Mouse (Mus musculus) CH12.LX (cell line): ENCODE measurements around the gene 4930404H24Rik. TPM values are rescaled to one million over a fixed set of nuclear protein-coding genes. Genes with fewer than 3 reads are reported as not detected.

Source experiments
- DNase-seq: peaks from one replicate; pipeline ENCODE4 v3.0.0-alpha.2; 2013; ENCODE audit errors: extremely low read depth
- H3K27ac ChIP-seq: 2 replicates; pipeline ENCODE4 v1.5.1; 2012; ENCODE audit warnings: low read depth, mild to moderate bottlenecking, control low read depth, moderate library complexity; ENCODE audit not compliant: insufficient read depth
- H3K27me3 ChIP-seq: replicated peaks from 2 replicates; pipeline ENCODE3; 2012; ENCODE audit warnings: inconsistent platforms
- H3K36me3 ChIP-seq, 2 experiments: replicated peaks in 1 of 2; 2 replicates each; pipeline versions ENCODE3 to v1.6.1; 2012; ENCODE audit warnings: inconsistent platforms in 1 of 2, low read length in 1 of 2, mild to moderate bottlenecking in 1 of 2, mixed read lengths in 1 of 2, moderate library complexity in 1 of 2; ENCODE audit not compliant: control insufficient read depth in 1 of 2, insufficient read depth in 1 of 2
- H3K4me1 ChIP-seq, 2 experiments: 2 replicates each; pipeline ENCODE4 v1.6.1; 2012; ENCODE audit warnings: inconsistent platforms in 1 of 2, moderate library complexity in 1 of 2; ENCODE audit not compliant: insufficient read depth in 2 of 2, control insufficient read depth in 1 of 2
- H3K4me2 ChIP-seq: 2 replicates; pipeline ENCODE4 v1.6.1; 2012; ENCODE audit warnings: low read depth, mild to moderate bottlenecking, control low read depth; ENCODE audit not compliant: poor library complexity, insufficient read depth, severe bottlenecking
- H3K4me3 ChIP-seq, 3 experiments: fragments of 150-350 bp in 1 of 3; sonication (generic) in 1 of 3; replicated peaks in 1 of 3; 2 replicates each; pipeline versions ENCODE3 to v1.5.1; 2011 to 2012; ENCODE audit warnings: low read depth in 2 of 3, low read length in 2 of 3, mild to moderate bottlenecking in 2 of 3, moderate library complexity in 2 of 3, control low read depth in 1 of 3, improper control_type of control experiment in 1 of 3, inconsistent platforms in 1 of 3, mixed read lengths in 1 of 3; ENCODE audit not compliant: poor library complexity in 1 of 3
- H3K79me2 ChIP-seq: replicated peaks from 2 replicates; pipeline ENCODE4 v1.6.1; 2012; ENCODE audit warnings: mild to moderate bottlenecking, moderate library complexity; ENCODE audit not compliant: control insufficient read depth, poor library complexity, insufficient read depth, severe bottlenecking; ENCODE audit errors: extremely low read depth
- H3K9ac ChIP-seq: 2 replicates; pipeline ENCODE4 v1.6.1; 2012; ENCODE audit warnings: low read depth, mild to moderate bottlenecking, control low read depth, moderate library complexity; ENCODE audit not compliant: insufficient read depth
- H3K9me3 ChIP-seq: replicated peaks from 2 replicates; pipeline ENCODE3; 2012; ENCODE audit warnings: low read length, inconsistent platforms, mixed read lengths
- CHD1 ChIP-seq: IDR thresholded peaks from 2 replicates; pipeline ENCODE4 v1.6.1; 2012; ENCODE audit warnings: low read depth, low read length, improper control_type of control experiment, inconsistent platforms
- ELF1 ChIP-seq: IDR thresholded peaks from 2 replicates; pipeline ENCODE4 v1.6.1; 2014; ENCODE audit warnings: low read depth, mild to moderate bottlenecking, inconsistent platforms, low read length, improper control_type of control experiment
- EP300 ChIP-seq: IDR thresholded peaks from 2 replicates; pipeline ENCODE4 v1.6.1; 2011; ENCODE audit warnings: low read length, improper control_type of control experiment
- ETS1 ChIP-seq: conservative IDR thresholded peaks from 2 replicates; pipeline ENCODE4 v1.6.1; 2012; ENCODE audit warnings: low read depth, mild to moderate bottlenecking, inconsistent platforms, low read length, improper control_type of control experiment, moderate library complexity
- GABPA ChIP-seq: IDR thresholded peaks from 2 replicates; pipeline ENCODE4 v1.6.1; 2012; ENCODE audit warnings: low read depth, low read length, improper control_type of control experiment, inconsistent platforms; ENCODE audit not compliant: insufficient replicate concordance
- HCFC1 ChIP-seq: IDR thresholded peaks from 2 replicates; pipeline ENCODE4 v1.6.1; 2012; ENCODE audit warnings: low read depth, mild to moderate bottlenecking, inconsistent platforms, low read length, improper control_type of control experiment
- IRF4 ChIP-seq: IDR thresholded peaks from 2 replicates; pipeline ENCODE4 v1.6.1; 2014; ENCODE audit warnings: low read depth, mild to moderate bottlenecking, inconsistent platforms, low read length, improper control_type of control experiment
- JUND ChIP-seq: conservative IDR thresholded peaks from 2 replicates; pipeline ENCODE4 v1.6.1; 2011; ENCODE audit warnings: low read depth, low read length, improper control_type of control experiment
- MAFK ChIP-seq: IDR thresholded peaks from 2 replicates; pipeline ENCODE4 v1.6.1; 2011; ENCODE audit warnings: low read length, improper control_type of control experiment; ENCODE audit not compliant: insufficient replicate concordance
- MAX ChIP-seq: IDR thresholded peaks from 2 replicates; pipeline ENCODE4 v1.6.1; 2011; ENCODE audit warnings: low read length, improper control_type of control experiment
- NELFE ChIP-seq: IDR thresholded peaks from 2 replicates; pipeline ENCODE4 v1.6.1; 2011; ENCODE audit warnings: low read depth, low read length, improper control_type of control experiment
- NRF1 ChIP-seq: IDR thresholded peaks from 2 replicates; pipeline ENCODE4 v1.6.1; 2014; ENCODE audit warnings: low read depth, mild to moderate bottlenecking, inconsistent platforms, low read length, improper control_type of control experiment, moderate library complexity
- POLR2A ChIP-seq: IDR thresholded peaks from 2 replicates; pipeline ENCODE4 v1.6.1; 2011; ENCODE audit warnings: low read depth, mild to moderate bottlenecking, improper control_type of control experiment, low read length
- POLR2AphosphoS2 ChIP-seq: IDR thresholded peaks from 2 replicates; pipeline ENCODE4 v1.6.1; 2011; ENCODE audit warnings: low read depth, low read length, improper control_type of control experiment
- RCOR1 ChIP-seq: conservative IDR thresholded peaks from 2 replicates; pipeline ENCODE4 v1.6.1; 2012; ENCODE audit warnings: low read depth, mild to moderate bottlenecking, inconsistent platforms, low read length, improper control_type of control experiment
- SIN3A ChIP-seq: IDR thresholded peaks from 2 replicates; pipeline ENCODE4 v1.6.1; 2012; ENCODE audit warnings: low read length, improper control_type of control experiment, inconsistent platforms
- SMC3 ChIP-seq: IDR thresholded peaks from 2 replicates; pipeline ENCODE4 v1.6.1; 2011; ENCODE audit warnings: low read depth, low read length, improper control_type of control experiment
- TCF12 ChIP-seq: IDR thresholded peaks from 2 replicates; pipeline ENCODE4 v1.6.1; 2014; ENCODE audit warnings: low read depth, mild to moderate bottlenecking, inconsistent platforms, low read length, improper control_type of control experiment
- USF1 ChIP-seq: IDR thresholded peaks from 2 replicates; pipeline ENCODE4 v1.6.1; 2014; ENCODE audit warnings: low read depth, mild to moderate bottlenecking, inconsistent platforms, low read length, improper control_type of control experiment
- ZC3H11A ChIP-seq: IDR thresholded peaks from 2 replicates; pipeline ENCODE4 v1.6.1; 2012; ENCODE audit warnings: low read depth, mild to moderate bottlenecking, inconsistent platforms, low read length, improper control_type of control experiment
- ZKSCAN1 ChIP-seq: IDR thresholded peaks from 2 replicates; pipeline ENCODE4 v1.6.1; 2012; ENCODE audit warnings: low read depth, inconsistent platforms, low read length, improper control_type of control experiment, borderline replicate concordance
- ZMIZ1 ChIP-seq: IDR thresholded peaks from 2 replicates; pipeline ENCODE4 v1.6.1; 2012; ENCODE audit warnings: low read depth, mild to moderate bottlenecking, inconsistent platforms, low read length, improper control_type of control experiment
- dilution Hi-C: fragments of 300-500 bp; cut with MboI; formaldehyde crosslinking; loops from 2 replicates; pipeline ENCODE4 v1.14.3; 2020; ENCODE audit warnings: low sequenced_read_pairs; ENCODE audit not compliant: extremely low pct_unique_long_range_greater_than_20kb, extremely low pct_ligation_motif_present
- in situ Hi-C: fragments of 300-500 bp; cut with MboI; formaldehyde crosslinking; loops from 3 replicates; pipeline ENCODE4 v1.14.3; 2019; ENCODE audit warnings: low sequenced_read_pairs, low pct_ligation_motif_present, low pct_unique_long_range_greater_than_20kb, mixed read lengths
- polyA plus RNA-seq: library from polyadenylated mRNA; unstranded; fragments of >175 nt; gene quantifications from 2 replicates; pipeline ENCODE4 v1.2.1, GENCODE M21; 2012; ENCODE audit warnings: low read depth; ENCODE audit not compliant: insufficient read length
- total RNA-seq, 2 experiments: library from RNA; depleted of rRNA; stranded (reverse); fragments of 300-350 nt in 1 of 2; fragments of >200 nt in 1 of 2; gene quantifications; 2 replicates each; pipeline ENCODE4 v1.2.3; 2012 to 2014

Gene 4930404H24Rik
- total and polyA plus RNA-seq, 3 experiments: not detected

DNA sequence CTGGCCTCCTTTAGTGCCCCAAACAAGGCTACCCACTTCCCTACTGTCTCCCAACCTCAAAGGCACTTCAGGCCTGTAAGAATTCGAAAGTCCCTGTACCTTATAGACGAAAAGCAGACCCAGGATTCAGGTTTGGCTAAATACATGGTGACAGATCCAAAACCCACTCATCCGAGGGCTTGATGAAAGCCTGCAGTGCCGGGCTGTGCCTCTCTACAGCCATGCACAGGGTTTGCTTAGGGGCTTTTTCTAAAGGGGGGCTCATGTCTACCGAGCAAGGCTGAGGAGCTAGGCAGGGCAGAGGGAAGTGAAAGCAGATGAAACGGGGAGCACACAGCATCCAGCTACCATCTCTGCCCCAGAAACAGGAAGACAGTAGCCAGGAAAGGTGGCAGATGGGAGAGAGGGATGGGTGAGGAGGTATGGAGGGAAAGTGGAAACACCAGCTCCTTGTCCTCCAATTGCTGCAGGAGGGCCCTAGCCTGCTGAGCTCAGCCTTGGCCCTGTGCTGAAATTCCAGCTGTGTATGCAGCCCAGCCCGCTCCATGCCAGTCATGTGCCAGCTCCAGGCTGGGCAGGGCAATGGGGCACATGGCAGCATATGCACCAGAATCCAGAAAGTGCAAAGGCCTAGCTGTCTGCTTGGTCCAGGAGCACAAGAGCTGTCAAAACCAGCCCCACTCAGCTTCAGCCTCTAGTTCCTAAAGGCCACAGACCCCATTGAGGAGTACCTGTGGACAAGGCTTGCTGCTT lies 11.3 kb upstream of the 4930404H24Rik start:
- peaks cover 2 to 36% of the 10 kb centered on the region in 2 experiments for H3K36me3 ChIP-seq
- H3K27me3 ChIP-seq: no peaks in the 10 kb centered on the region
- in situ Hi-C loops (no loop called here), dilution Hi-C loops (no loop called here)
- no peaks in the 10 kb centered on the region for H3K9me3 ChIP-seq
- no peak overlapping the region for H3K9ac ChIP-seq
- no peak overlapping the region for H3K27ac ChIP-seq
- DNase-seq: no peak
- peaks cover 3 to 12% of the 10 kb centered on the region in 2 experiments; a peak in 3 of 4 replicates for H3K4me1 ChIP-seq
- H3K4me2 ChIP-seq: no peak overlapping the region
- no peaks in the 10 kb centered on the region for H3K79me2 ChIP-seq
- no peak overlapping the region for H3K4me3 ChIP-seq
- TF ChIP-seq IRF4 (no peak), NELFE (no peak), CHD1 (no peak), ZC3H11A (no peak), POLR2A (no peak), JUND (no peak), USF1 (no peak), ZKSCAN1 (no peak), ETS1 (no peak), MAX (no peak), EP300 (no peak), RCOR1 (no peak), TCF12 (no peak), ZMIZ1 (no peak), SIN3A (no peak), SMC3 (no peak), GABPA (no peak), MAFK (no peak), NRF1 (no peak), POLR2AphosphoS2 (no peak)

DNA sequence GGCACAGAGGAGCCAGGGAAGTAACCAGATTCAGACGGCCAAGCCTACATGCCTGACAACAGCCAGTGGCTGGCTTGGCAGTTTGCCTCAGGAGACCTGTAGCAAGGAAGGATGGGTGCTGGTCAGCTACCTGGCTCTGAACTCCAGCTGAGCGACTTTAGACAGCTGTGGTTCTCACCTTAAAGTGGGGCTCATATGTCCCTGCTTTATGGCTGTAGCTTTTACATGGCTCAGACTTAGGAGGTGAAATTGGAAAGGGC lies 10.8 kb upstream of the 4930404H24Rik start:
- Histone ChIP-seq H3K27me3 (no peaks in the 10 kb centered on the region), H3K36me3 (peaks cover 2 to 32% of the 10 kb centered on the region in 2 experiments), H3K9ac (no peak overlapping the region), H3K9me3 (no peaks in the 10 kb centered on the region), H3K4me2 (no peak overlapping the region), H3K4me3 (no peak overlapping the region), H3K4me1 (peaks cover 3 to 12% of the 10 kb centered on the region in 2 experiments; a peak in 3 of 4 replicates), H3K79me2 (no peaks in the 10 kb centered on the region), H3K27ac (no peak overlapping the region)
- in situ Hi-C loops (no loop called here), dilution Hi-C loops (no loop called here)
- TF ChIP-seq MAX (no peak), ZMIZ1 (no peak), ELF1 (no peak), HCFC1 (no peak), TCF12 (no peak), GABPA (no peak)
- no peak for DNase-seq
